Mouse (Mus musculus): ENCODE measurements around the gene Fgfr2.

The Fgfr2 gene

DNA sequence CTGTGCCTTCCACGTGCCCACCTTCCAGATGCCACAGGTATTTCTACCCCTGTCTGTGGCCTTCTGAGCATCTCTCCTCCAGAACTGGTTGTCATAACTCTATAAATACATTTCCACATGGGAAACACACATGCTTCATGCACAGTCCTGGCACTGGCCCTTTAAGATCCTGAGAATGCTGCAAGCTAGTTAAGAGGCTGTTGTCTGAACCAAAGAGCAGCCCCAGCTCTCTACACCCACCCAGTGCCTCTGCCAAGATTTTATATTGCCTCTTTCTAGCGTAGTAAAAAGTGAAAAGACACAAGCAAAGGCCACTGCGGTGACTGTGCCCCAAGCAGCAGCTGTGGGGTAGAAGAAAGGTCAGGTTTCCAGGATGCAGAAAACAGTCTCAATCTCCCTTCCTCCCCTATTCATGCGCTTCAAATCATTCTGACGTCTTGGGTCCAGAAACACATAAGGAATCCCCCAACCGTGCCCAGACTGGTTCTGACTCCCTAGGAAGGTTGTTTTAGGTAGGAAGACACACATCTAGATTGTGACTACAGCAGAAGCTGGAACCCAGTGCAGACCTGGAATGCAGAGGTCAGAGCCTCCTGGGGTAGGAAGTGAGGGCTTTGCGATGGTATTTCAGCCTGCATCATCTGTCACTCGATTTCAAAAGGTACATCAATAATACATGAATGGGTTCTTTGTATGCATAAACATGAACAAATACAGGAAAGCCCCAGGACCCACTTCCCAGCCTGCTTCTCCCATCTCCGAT, 1195.7 kb downstream of the Fgfr2 start:
- H3K27me3 ChIP-seq (ENCODE audit: insufficient read depth, low read length), result no peaks in the 10 kb centered on the region
- peaks cover 19% of the 10 kb centered on the region for H3K9me3 ChIP-seq (ENCODE audit: low read length)
- no peak overlapping the region for H3K4me3 ChIP-seq (replicated peaks; ENCODE audit: low read length)
- TF ChIP-seq POU5F1 (IDR thresholded peaks at IDR 0.05; ENCODE audit: borderline replicate concordance, low read length) (no peak), CTCF (conservative IDR thresholded peaks at IDR 0.05; ENCODE audit: low read length) (no peak), NANOG (IDR thresholded peaks at IDR 0.05; ENCODE audit: borderline replicate concordance, low read length) (no peak)
- no peaks in the 10 kb centered on the region for H3K36me3 ChIP-seq (ENCODE audit: insufficient read depth, low read length)
- no peaks in the 10 kb centered on the region for H3K4me1 ChIP-seq (replicated peaks; ENCODE audit: low read depth, low read length)

GRCm38 (mm10) chr7:131917384-131917783, 1205.8 kb downstream of the Fgfr2 start:
- TF ChIP-seq POU5F1 (IDR thresholded peaks at IDR 0.05; ENCODE audit: borderline replicate concordance, low read length), result no peak
- Histone ChIP-seq H3K36me3 (ENCODE audit: insufficient read depth, low read length) (no peaks in the 10 kb centered on the region), H3K27me3 (ENCODE audit: insufficient read depth, low read length) (no peaks in the 10 kb centered on the region), H3K9me3 (ENCODE audit: low read length) (peaks cover 13% of the 10 kb centered on the region; the same call in 1 of the 2 replicates), H3K4me1 (replicated peaks; ENCODE audit: low read depth, low read length) (no peaks in the 10 kb centered on the region), H3K4me3 (replicated peaks; ENCODE audit: low read length) (no peak overlapping the region)

- Histone ChIP-seq H3K27me3 (ENCODE audit: insufficient read depth, low read length) (0 out of 2 replicates have a peak, but pooled peaks cover 2% of the 10 kb centered on the region), H3K36me3 (ENCODE audit: insufficient read depth, low read length) (no peaks in the 10 kb centered on the region), H3K9me3 (ENCODE audit: low read length) (no peaks in the 10 kb centered on the region), H3K4me3 (replicated peaks; ENCODE audit: low read length) (no peak overlapping the region), H3K4me1 (replicated peaks; ENCODE audit: low read depth, low read length) (no peaks in the 10 kb centered on the region)
- TF ChIP-seq POU5F1 (IDR thresholded peaks at IDR 0.05; ENCODE audit: borderline replicate concordance, low read length) (no peak), CTCF (conservative IDR thresholded peaks at IDR 0.05; ENCODE audit: low read length) (no peak), NANOG (IDR thresholded peaks at IDR 0.05; ENCODE audit: borderline replicate concordance, low read length) (no peak)
Observed at GRCm38 (mm10) chr7:131909611-131910010, 1213.5 kb downstream of the Fgfr2 start.

DNA sequence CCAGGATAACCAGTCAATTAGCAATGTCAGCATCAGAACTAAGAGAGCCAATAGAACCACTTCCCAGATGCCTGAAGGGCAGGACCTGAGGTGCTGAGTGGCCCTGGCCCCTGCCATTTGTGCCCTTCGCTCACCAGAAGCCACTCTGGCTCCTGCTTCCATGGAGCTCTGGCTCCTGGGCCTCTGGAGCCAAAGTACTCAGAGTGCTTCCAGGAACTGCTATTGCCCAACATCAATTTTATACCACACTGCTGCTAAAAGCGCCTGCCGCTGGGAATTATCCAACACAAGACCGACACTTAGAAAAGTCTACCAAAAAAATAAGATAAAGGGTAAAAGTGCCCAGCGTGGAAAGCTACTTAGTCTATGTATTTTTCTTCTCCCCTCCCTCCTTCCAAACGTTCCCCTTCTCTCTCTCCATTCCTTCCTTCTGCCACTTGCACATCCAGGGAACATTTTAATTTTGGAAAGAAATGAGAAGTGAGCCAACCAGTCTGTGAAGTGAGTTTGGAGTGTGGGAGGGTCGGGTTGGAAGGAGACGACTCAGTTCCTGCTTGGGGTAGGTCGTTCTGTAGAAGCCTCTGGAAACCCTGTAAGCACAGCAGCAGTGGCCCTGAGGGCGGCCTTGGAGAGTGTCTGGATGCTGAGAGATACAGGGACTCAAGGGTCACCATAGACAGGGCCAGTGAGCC, 1216.5 kb downstream of the Fgfr2 start:
- peaks cover 4% of the 10 kb centered on the region for H3K9me3 ChIP-seq (ENCODE audit: low read length)
- no peak overlapping the region for H3K4me3 ChIP-seq (replicated peaks; ENCODE audit: low read length)
- TF ChIP-seq NANOG (IDR thresholded peaks at IDR 0.05; ENCODE audit: borderline replicate concordance, low read length) (no peak), CTCF (conservative IDR thresholded peaks at IDR 0.05; ENCODE audit: low read length) (no peak), POU5F1 (IDR thresholded peaks at IDR 0.05; ENCODE audit: borderline replicate concordance, low read length) (no peak)
- no peaks in the 10 kb centered on the region for H3K36me3 ChIP-seq (ENCODE audit: insufficient read depth, low read length)
- no peaks in the 10 kb centered on the region for H3K4me1 ChIP-seq (replicated peaks; ENCODE audit: low read depth, low read length)
- H3K27me3 ChIP-seq (ENCODE audit: insufficient read depth, low read length), result 0 out of 2 replicates have a peak, but pooled peaks cover 6% of the 10 kb centered on the region

- Histone ChIP-seq H3K9me3 (ENCODE audit: low read length) (peaks cover 23% of the 10 kb centered on the region), H3K27me3 (ENCODE audit: insufficient read depth, low read length) (0 out of 2 replicates have a peak, but pooled peaks cover 1% of the 10 kb centered on the region), H3K36me3 (ENCODE audit: insufficient read depth, low read length) (no peaks in the 10 kb centered on the region), H3K4me1 (replicated peaks; ENCODE audit: low read depth, low read length) (peaks cover 4% of the 10 kb centered on the region; the same call in 1 of the 2 replicates), H3K4me3 (replicated peaks; ENCODE audit: low read length) (no peak overlapping the region)
- TF ChIP-seq CTCF (conservative IDR thresholded peaks at IDR 0.05; ENCODE audit: low read length), result peak; percentile 37
- no peak for TF ChIP-seq POU5F1 (IDR thresholded peaks at IDR 0.05; ENCODE audit: borderline replicate concordance, low read length)
Observed at GRCm38 (mm10) chr7:131899356-131899755, 1223.8 kb downstream of the Fgfr2 start.

- TF ChIP-seq NANOG (IDR thresholded peaks at IDR 0.05; ENCODE audit: borderline replicate concordance, low read length) (no peak), CTCF (conservative IDR thresholded peaks at IDR 0.05; ENCODE audit: low read length) (no peak), POU5F1 (IDR thresholded peaks at IDR 0.05; ENCODE audit: borderline replicate concordance, low read length) (no peak)
- H3K36me3 ChIP-seq (ENCODE audit: insufficient read depth, low read length), result no peaks in the 10 kb centered on the region
- H3K4me3 ChIP-seq (replicated peaks; ENCODE audit: low read length), result no peak overlapping the region
- no peaks in the 10 kb centered on the region for H3K27me3 ChIP-seq (ENCODE audit: insufficient read depth, low read length)
- H3K9me3 ChIP-seq (ENCODE audit: low read length), result peaks cover 28% of the 10 kb centered on the region
- peaks cover 4% of the 10 kb centered on the region; the same call in 1 of the 2 replicates for H3K4me1 ChIP-seq (replicated peaks; ENCODE audit: low read depth, low read length)
Observed at GRCm38 (mm10) chr7:131897282-131897681, 1225.9 kb downstream of the Fgfr2 start.

DNA sequence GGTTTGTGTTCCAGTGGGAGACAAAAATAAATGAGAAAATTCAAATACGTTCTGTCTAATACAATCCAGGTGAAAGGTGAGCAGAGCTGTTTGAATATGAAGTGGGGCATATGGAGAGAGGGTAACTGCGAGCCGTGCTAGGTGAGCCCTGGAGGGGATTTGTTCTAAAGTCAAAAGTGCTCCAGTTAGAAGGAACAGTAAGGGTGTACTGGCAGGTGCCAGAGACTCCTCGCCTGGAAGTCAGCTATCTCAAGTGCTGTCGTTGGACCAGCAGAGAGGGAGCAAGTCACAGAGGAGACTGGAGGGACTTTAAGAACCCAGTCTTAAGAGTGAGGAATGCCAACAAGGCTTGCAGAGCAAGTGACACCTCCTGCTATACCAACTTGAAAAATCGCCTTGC, 1240.3 kb downstream of the Fgfr2 start:
- TF ChIP-seq CTCF (conservative IDR thresholded peaks at IDR 0.05; ENCODE audit: low read length) (no peak), NANOG (IDR thresholded peaks at IDR 0.05; ENCODE audit: borderline replicate concordance, low read length) (no peak), POU5F1 (IDR thresholded peaks at IDR 0.05; ENCODE audit: borderline replicate concordance, low read length) (no peak)
- Histone ChIP-seq H3K4me1 (replicated peaks; ENCODE audit: low read depth, low read length) (no peaks in the 10 kb centered on the region), H3K36me3 (ENCODE audit: insufficient read depth, low read length) (no peaks in the 10 kb centered on the region), H3K27me3 (ENCODE audit: insufficient read depth, low read length) (peaks cover 7% of the 10 kb centered on the region), H3K4me3 (replicated peaks; ENCODE audit: low read length) (no peak overlapping the region), H3K9me3 (ENCODE audit: low read length) (no peaks in the 10 kb centered on the region)

DNA sequence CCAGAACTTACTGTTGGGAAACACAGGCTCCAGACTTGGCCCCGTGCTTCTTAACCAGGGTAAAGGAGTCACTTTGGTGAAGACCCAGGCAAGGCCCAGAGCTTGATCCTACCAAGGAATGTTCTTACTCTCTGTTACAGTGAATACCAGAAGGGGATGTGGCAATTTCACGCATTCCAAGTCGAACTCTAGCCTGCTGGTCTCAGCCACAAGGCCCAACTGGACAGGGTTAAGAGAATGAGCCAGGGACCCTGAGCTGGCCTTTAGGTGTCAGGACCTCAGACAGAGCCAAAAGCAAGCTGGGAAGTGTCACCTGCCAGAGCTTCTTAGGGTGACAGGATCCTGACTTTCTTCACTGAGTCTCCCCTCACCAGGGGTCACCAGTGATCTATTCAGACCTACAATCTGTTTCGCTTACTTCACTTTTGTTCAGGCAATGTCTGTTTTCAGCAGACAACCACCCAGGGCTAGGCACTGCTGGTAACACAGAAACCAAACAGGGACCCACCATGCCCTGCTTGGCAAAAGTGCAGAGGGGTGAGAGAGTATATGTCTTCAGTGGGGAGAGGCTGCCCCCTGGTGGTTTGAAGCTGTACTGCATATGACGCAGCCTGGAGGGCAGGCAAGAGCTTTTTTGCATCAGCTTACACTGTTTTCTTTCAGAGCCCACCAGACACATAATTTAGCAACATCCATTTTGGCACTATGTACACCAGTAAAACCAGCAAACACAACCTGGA, 1241.1 kb downstream of the Fgfr2 start:
- H3K9me3 ChIP-seq (ENCODE audit: low read length), result no peaks in the 10 kb centered on the region
- H3K4me1 ChIP-seq (replicated peaks; ENCODE audit: low read depth, low read length), result no peaks in the 10 kb centered on the region
- no peak overlapping the region for H3K4me3 ChIP-seq (replicated peaks; ENCODE audit: low read length)
- H3K36me3 ChIP-seq (ENCODE audit: insufficient read depth, low read length), result no peaks in the 10 kb centered on the region
- H3K27me3 ChIP-seq (ENCODE audit: insufficient read depth, low read length), result peaks cover 7% of the 10 kb centered on the region
- no peak for TF ChIP-seq NANOG (IDR thresholded peaks at IDR 0.05; ENCODE audit: borderline replicate concordance, low read length)
- peak; percentile 76 for TF ChIP-seq CTCF (conservative IDR thresholded peaks at IDR 0.05; ENCODE audit: low read length)
- TF ChIP-seq POU5F1 (IDR thresholded peaks at IDR 0.05; ENCODE audit: borderline replicate concordance, low read length), result no peak

Data from E14TG2a.4 (cell line).